Mouse (Mus musculus): ENCODE measurements around the gene Psma4. TPM values are rescaled to one million over a fixed set of nuclear protein-coding genes. Genes with fewer than 3 reads are reported as not detected.

The Psma4 gene
- 16.1 TPM in 1 of 2 replicates, not detected in the other for polyA plus RNA-seq (2012; ENCODE audit: insufficient read depth, low replicate concordance)

GRCm38 (mm10) chr9:54950575-54951321, at the start of gene Psma4, which contains the start of gene AY074887:
Gene Psma4, plus strand, starts transcription at chr9:54950790.
Gene AY074887, minus strand, starts transcription at chr9:54950998.
- H3K36me3 ChIP-seq (replicated peaks; ENCODE audit: low read length): peaks cover 38% of the 10 kb centered on the region
- peaks cover 5% of the 10 kb centered on the region for H3K27me3 ChIP-seq (replicated peaks)
- TF ChIP-seq FLI1 (IDR thresholded peaks at IDR 0.05; ENCODE audit: low read length) (no peak), GATA1 (IDR thresholded peaks at IDR 0.05; ENCODE audit: borderline replicate concordance, low read length) (no peak)
- H3K4me3 ChIP-seq (replicated peaks): peak within 1 kb of the TSS; percentile 97
- no peaks in the 10 kb centered on the region for H3K9me3 ChIP-seq
- peaks cover 45% of the 10 kb centered on the region for H3K4me1 ChIP-seq

- no peak overlapping the region for H3K4me3 ChIP-seq (replicated peaks)
- no peak for TF ChIP-seq GATA1 (IDR thresholded peaks at IDR 0.05; ENCODE audit: borderline replicate concordance, low read length)
- TF ChIP-seq FLI1 (IDR thresholded peaks at IDR 0.05; ENCODE audit: low read length): no peak
- H3K36me3 ChIP-seq (replicated peaks; ENCODE audit: low read length): peaks cover 77% of the 10 kb centered on the region
- H3K27me3 ChIP-seq (replicated peaks): no peaks in the 10 kb centered on the region
- no peaks in the 10 kb centered on the region for H3K4me1 ChIP-seq
- H3K9me3 ChIP-seq: no peaks in the 10 kb centered on the region
Measured at GRCm38 (mm10) chr9:54909446-54909845, 41.1 kb upstream of the Psma4 start.

- Histone ChIP-seq H3K4me3 (replicated peaks) (no peak overlapping the region), H3K27me3 (replicated peaks) (peaks cover 35% of the 10 kb centered on the region), H3K36me3 (replicated peaks; ENCODE audit: low read length) (peaks cover 19% of the 10 kb centered on the region), H3K9me3 (peaks cover 23% of the 10 kb centered on the region), H3K4me1 (peaks cover 9% of the 10 kb centered on the region)
- TF ChIP-seq FLI1 (IDR thresholded peaks at IDR 0.05; ENCODE audit: low read length): no peak
- TF ChIP-seq GATA1 (IDR thresholded peaks at IDR 0.05; ENCODE audit: borderline replicate concordance, low read length): no peak
Measured at GRCm38 (mm10) chr9:54915576-54915975, 35.0 kb upstream of the Psma4 start.

- TF ChIP-seq GATA1 (IDR thresholded peaks at IDR 0.05; ENCODE audit: borderline replicate concordance, low read length) (no peak), FLI1 (IDR thresholded peaks at IDR 0.05; ENCODE audit: low read length) (no peak)
- H3K27me3 ChIP-seq (replicated peaks): peaks cover 35% of the 10 kb centered on the region
- peaks cover 23% of the 10 kb centered on the region for H3K9me3 ChIP-seq
- peaks cover 9% of the 10 kb centered on the region for H3K4me1 ChIP-seq
- H3K36me3 ChIP-seq (replicated peaks; ENCODE audit: low read length): peaks cover 12% of the 10 kb centered on the region
- H3K4me3 ChIP-seq (replicated peaks): no peak overlapping the region
Measured at GRCm38 (mm10) chr9:54916401-54916800, 34.2 kb upstream of the Psma4 start.

GRCm38 (mm10) chr9:54917010-54917677, 33.4 kb upstream of the Psma4 start, which contains the start of gene Hykk:
Gene Hykk, plus strand, starts transcription at chr9:54917283.
- peak within 1 kb of the TSS; percentile 87 for H3K4me3 ChIP-seq (replicated peaks)
- peaks cover 5% of the 10 kb centered on the region for H3K36me3 ChIP-seq (replicated peaks; ENCODE audit: low read length)
- peaks cover 23% of the 10 kb centered on the region for H3K9me3 ChIP-seq
- H3K4me1 ChIP-seq: peaks cover 9% of the 10 kb centered on the region
- peaks cover 35% of the 10 kb centered on the region for H3K27me3 ChIP-seq (replicated peaks)
- no peak for TF ChIP-seq FLI1 (IDR thresholded peaks at IDR 0.05; ENCODE audit: low read length)
- TF ChIP-seq GATA1 (IDR thresholded peaks at IDR 0.05; ENCODE audit: borderline replicate concordance, low read length): no peak

- TF ChIP-seq FLI1 (IDR thresholded peaks at IDR 0.05; ENCODE audit: low read length) (no peak), GATA1 (IDR thresholded peaks at IDR 0.05; ENCODE audit: borderline replicate concordance, low read length) (no peak)
- Histone ChIP-seq H3K4me1 (peaks cover 9% of the 10 kb centered on the region), H3K36me3 (replicated peaks; ENCODE audit: low read length) (peaks cover 1% of the 10 kb centered on the region), H3K4me3 (replicated peaks) (no peak overlapping the region), H3K9me3 (peaks cover 23% of the 10 kb centered on the region), H3K27me3 (replicated peaks) (peaks cover 35% of the 10 kb centered on the region)
Measured at GRCm38 (mm10) chr9:54918191-54918590, 32.4 kb upstream of the Psma4 start.

GRCm38 (mm10) chr9:54918781-54919180, 31.8 kb upstream of the Psma4 start:
- no peak for TF ChIP-seq GATA1 (IDR thresholded peaks at IDR 0.05; ENCODE audit: borderline replicate concordance, low read length)
- TF ChIP-seq FLI1 (IDR thresholded peaks at IDR 0.05; ENCODE audit: low read length): no peak
- Histone ChIP-seq H3K27me3 (replicated peaks) (peaks cover 35% of the 10 kb centered on the region), H3K36me3 (replicated peaks; ENCODE audit: low read length) (no peaks in the 10 kb centered on the region), H3K4me3 (replicated peaks) (no peak overlapping the region), H3K9me3 (peaks cover 23% of the 10 kb centered on the region), H3K4me1 (peaks cover 9% of the 10 kb centered on the region)

- Histone ChIP-seq H3K9me3 (peaks cover 23% of the 10 kb centered on the region), H3K27me3 (replicated peaks) (peaks cover 35% of the 10 kb centered on the region), H3K4me1 (peaks cover 9% of the 10 kb centered on the region), H3K36me3 (replicated peaks; ENCODE audit: low read length) (no peaks in the 10 kb centered on the region), H3K4me3 (replicated peaks) (no peak overlapping the region)
- TF ChIP-seq GATA1 (IDR thresholded peaks at IDR 0.05; ENCODE audit: borderline replicate concordance, low read length): no peak
- no peak for TF ChIP-seq FLI1 (IDR thresholded peaks at IDR 0.05; ENCODE audit: low read length)
Measured at GRCm38 (mm10) chr9:54919946-54920345, 30.6 kb upstream of the Psma4 start.

- TF ChIP-seq FLI1 (IDR thresholded peaks at IDR 0.05; ENCODE audit: low read length) (no peak), GATA1 (IDR thresholded peaks at IDR 0.05; ENCODE audit: borderline replicate concordance, low read length) (no peak)
- no peak overlapping the region for H3K4me3 ChIP-seq (replicated peaks)
- H3K27me3 ChIP-seq (replicated peaks): peaks cover 5% of the 10 kb centered on the region
- no peaks in the 10 kb centered on the region for H3K36me3 ChIP-seq (replicated peaks; ENCODE audit: low read length)
- H3K9me3 ChIP-seq: no peaks in the 10 kb centered on the region
- H3K4me1 ChIP-seq: no peaks in the 10 kb centered on the region
Measured at GRCm38 (mm10) chr9:54930741-54931140, 19.8 kb upstream of the Psma4 start.

GRCm38 (mm10) chr9:54931765-54932164, 18.8 kb upstream of the Psma4 start:
- Histone ChIP-seq H3K4me3 (replicated peaks) (no peak overlapping the region), H3K9me3 (no peaks in the 10 kb centered on the region)
- TF ChIP-seq FLI1 (IDR thresholded peaks at IDR 0.05; ENCODE audit: low read length) (no peak), GATA1 (IDR thresholded peaks at IDR 0.05; ENCODE audit: borderline replicate concordance, low read length) (no peak)

More at GRCm38 (mm10) chr9:54931765-54932164, 18.8 kb upstream of the Psma4 start:
- Histone ChIP-seq H3K4me1 (no peaks in the 10 kb centered on the region), H3K36me3 (replicated peaks; ENCODE audit: low read length) (no peaks in the 10 kb centered on the region), H3K27me3 (replicated peaks) (peaks cover 5% of the 10 kb centered on the region)
